Mouse (Mus musculus) heart, postnatal 14 days (tissue): ENCODE data around the gene Slc26a5. TPM values are rescaled to one million over a fixed set of nuclear protein-coding genes. Genes with fewer than 3 reads are reported as not detected.

Experiments
- DNase-seq, 2 experiments: peaks; one replicate each; pipeline ENCODE4 v3.0.0; 2021 to 2022
- intact Hi-C: fragments of 180-260 bp; cut with DNase I; formaldehyde crosslinking; loops from one replicate; pipeline ENCODE4 v1.15.1; 2025
- total RNA-seq, 2 experiments: library from RNA; stranded (reverse); gene quantifications; 2 replicates each; pipeline ENCODE4 v1.2.3; 2021

The Slc26a5 gene
- total RNA-seq, 2 experiments from 2014 or later, result not detected

- intact Hi-C loops, result no loop called here
- DNase-seq, result no peak
Measured at GRCm38 (mm10) chr5:21826370-21826769, 39.0 kb downstream of the Slc26a5 start.

DNA sequence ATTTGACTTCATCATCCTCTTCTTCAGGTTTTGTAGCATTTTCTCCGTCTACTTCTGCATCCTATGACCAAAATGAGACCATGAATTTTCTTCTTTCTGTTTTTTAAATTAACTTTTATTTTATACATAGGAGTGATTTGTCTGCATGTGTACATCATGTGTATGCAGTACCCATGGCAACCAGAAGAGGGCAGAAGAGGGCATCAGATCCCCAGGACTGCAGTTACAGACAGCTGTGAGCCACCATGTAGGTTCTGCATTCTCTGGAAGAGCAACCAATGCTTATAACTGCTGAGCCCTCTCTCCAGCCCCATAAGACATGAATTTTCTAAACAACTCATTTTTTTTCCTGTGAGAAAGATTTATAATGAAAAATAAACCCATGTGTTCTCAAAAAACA is 51.4 kb downstream of the Slc26a5 start:
- peak in 1 of 2 experiments; percentile 33 for DNase-seq
- intact Hi-C loops, result no loop called here

DNA sequence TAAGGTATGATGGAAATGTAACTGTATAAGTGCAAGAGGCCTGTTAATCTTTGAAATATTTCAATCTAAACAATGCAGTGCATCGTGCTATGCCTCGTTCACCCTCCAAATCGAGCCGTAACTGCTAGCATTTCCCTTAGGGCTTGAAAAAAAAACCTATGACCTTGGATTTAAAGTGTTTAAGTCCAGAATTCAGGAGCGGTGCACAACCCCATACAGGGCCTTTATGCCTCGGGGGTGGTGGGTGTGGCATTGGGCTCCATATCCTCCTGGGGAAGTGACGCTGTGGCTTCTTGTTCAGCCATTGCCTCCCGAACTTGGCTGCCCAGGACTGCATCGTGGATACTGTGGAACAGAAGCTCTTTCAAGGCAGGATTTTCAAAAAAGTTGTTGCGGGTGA is 54.5 kb downstream of the Slc26a5 start:
- intact Hi-C loops, result no loop called here
- no peak for DNase-seq

DNA sequence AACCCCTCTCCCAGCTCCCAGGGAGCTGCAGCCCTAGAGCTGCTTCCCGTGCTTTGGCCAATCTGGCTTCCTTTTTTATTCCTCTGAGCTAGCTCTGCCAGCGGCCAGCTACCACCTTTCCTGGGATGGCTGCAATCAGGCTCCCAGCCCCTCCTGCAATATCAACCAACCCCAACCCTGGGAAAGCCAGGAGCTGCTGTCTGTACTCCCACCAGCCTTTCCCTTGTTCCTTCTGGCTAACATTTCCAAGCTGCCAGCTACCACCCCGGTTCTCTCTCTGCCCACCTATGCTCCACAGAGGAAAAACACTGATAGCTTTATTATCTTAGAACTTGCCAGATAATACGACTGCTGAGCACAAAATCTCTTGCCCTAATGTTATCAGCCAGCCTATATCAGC is 60.6 kb downstream of the Slc26a5 start:
- DNase-seq, result no peak
- intact Hi-C loops, result no loop called here

DNA sequence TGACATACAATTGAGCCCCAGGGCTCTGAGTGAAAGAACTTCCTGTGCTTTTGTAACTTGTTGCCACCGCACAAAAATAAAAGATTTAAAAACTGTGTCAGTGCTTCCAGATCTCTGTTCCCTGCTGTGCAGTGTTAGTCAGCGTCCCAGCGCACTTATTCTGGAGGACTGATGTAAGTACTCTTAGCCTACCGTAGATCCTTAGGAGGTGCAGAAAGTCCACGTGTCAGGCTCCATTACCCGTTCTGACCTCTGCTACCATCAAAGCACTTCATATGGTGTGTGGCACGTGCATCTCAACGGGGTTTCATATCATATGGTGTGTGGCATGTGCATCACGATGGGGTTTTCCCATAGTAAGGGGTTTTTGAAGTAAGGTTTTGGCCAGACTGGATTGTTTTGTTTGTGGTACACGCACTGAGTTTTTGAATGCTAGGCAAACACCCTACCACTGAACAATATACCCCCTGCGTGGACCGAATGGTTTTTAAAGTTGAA is 61.7 kb downstream of the Slc26a5 start:
- intact Hi-C loops, result no loop called here
- DNase-seq, result no peak

GRCm38 (mm10) chr5:21802907-21803306 is 62.5 kb downstream of the Slc26a5 start:
- no peak for DNase-seq
- intact Hi-C loops, result no loop called here

DNA sequence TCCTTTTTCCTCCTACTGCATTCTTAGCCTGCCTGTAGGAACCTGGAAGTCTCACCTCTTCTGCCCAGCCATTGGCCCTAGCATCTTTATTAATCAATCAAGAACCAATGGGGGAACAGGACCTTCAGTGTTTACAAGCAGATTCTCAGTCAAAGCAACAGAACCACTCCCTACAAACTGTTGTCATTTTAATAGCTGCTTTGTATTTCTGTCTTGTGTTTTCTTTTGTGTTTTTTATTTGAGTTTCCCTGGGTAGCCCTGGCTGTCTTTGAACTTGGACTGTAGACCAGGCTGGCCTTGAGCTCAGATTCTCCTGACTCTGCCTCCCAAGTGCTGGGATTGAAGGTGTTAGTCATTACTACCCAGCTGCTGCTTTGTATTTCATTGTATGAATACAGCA is 73.2 kb downstream of the Slc26a5 start:
- intact Hi-C loops, result no loop called here
- DNase-seq, result no peak

DNA sequence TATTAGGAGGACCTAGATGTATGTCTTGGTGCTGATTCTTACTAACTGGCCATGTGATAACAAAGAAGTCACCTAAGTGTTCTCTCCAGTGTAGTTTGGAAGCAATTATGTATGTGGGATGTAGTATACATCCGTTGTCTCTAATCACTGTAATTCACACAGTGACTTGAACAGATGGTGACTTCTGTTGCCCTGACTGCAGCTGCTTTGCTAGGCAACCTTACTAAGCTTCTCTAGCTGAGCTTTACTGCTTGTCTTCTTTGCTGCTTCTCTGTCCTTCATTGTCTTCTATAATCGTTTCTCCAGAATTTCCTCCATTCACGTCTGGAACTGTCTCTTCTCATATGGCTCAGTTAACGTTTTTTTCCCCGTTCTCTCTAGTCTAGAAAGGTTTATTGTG is 76.3 kb downstream of the Slc26a5 start:
- no peak for DNase-seq
- intact Hi-C loops, result no loop called here

- intact Hi-C loops, result no loop called here
- no peak for DNase-seq
Measured at GRCm38 (mm10) chr5:21787186-21788105, 78.0 kb downstream of the Slc26a5 start.

GRCm38 (mm10) chr5:21786258-21787185 is 78.9 kb downstream of the Slc26a5 start:
- intact Hi-C loops, result no loop called here
- DNase-seq, result peak; percentile 89 to 96

DNA sequence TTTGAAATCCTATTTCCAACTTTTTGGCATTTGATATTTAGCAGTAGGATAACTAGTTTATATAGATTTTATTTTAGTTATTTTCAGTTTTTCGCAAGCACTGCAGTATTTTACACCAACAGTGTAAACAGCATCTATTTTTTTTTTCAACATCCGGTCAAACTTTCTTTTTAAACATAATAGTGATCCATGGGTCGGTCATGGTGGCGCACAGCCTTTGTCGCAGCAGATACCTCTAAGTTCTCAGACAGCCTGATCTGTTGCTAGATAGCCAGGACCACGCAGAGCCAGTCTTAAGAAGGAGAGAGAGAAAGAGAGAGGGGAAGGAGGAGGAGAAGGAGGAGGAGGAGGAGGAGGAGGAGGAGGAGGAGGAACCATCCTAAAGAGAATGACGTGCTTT is 79.6 kb downstream of the Slc26a5 start:
- intact Hi-C loops, result no loop called here
- DNase-seq, result no peak

DNA sequence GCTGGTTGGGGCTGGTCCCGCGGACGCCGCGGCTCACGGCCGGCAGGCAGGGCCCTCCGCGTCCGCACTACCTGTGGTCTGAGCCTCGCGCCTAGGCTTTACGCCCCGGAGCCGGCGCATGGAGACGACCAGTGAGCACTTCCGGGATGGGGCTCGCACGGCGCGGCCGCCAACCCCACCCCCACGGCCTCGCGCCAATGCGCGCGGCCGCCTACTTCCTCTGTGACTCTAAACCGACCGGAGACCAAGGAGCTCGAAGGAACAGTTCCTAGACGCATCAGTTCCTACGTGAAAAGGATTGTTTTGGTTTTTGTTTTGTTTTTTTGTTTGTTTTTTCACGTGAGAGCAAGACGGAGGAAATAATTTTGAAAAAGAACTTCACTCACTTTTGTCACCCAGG is 80.4 kb downstream of the Slc26a5 start, which contains the start of the genes Dnajc2 and Psmc2:
Gene Dnajc2, minus strand, starts transcription at position 199 of the 400 bp plus-strand sequence.
Gene Psmc2, plus strand, starts transcription at position 231 of the 400 bp plus-strand sequence.
- peak; percentile 91 to 93 for DNase-seq
- intact Hi-C loops, result no loop called here

DNA sequence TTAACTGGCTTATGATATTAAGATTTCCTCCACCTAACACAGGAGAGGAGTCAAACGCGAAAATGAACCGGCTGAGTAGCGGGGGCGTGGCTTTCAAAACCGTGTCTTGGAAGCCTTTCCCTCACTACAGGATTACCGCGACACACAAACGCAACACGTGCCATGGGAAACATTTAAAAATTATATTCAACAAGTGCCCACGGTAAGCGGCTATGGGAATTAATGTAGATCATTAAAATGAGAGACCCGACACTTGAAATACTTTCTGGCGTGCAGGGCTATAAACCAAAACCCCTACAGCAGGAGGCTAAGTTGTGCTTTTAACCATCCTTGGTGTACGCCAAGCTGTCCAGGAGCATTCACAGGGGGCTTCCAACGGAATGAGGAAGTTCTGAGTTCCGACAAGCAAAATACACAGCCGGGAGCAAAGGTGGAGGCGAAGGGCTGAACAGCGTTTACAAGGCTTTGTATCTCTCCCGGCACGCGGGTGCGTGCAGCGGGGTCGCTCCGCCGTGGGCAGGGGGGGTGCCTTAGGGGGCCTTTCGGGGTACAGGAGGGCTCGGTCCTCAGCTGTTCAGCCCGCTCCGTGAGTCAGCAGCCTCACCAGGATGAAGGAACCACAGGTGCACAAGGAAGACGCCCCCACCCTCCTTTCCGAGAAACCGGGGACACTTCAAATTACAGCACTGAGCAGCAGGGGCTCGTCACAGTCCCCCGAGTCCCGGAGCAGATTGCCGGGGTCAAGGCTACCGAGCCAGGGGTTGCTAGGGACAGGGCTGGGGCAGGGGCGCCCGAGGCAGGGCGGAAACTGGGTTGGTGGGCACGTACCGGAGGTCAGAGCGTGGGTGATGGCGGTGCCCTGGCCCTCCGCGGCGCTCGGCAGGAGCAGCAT is 81.0 kb downstream of the Slc26a5 start:
- DNase-seq, result peak in 1 of 2 experiments; percentile 18
- intact Hi-C loops, result no loop called here

DNA sequence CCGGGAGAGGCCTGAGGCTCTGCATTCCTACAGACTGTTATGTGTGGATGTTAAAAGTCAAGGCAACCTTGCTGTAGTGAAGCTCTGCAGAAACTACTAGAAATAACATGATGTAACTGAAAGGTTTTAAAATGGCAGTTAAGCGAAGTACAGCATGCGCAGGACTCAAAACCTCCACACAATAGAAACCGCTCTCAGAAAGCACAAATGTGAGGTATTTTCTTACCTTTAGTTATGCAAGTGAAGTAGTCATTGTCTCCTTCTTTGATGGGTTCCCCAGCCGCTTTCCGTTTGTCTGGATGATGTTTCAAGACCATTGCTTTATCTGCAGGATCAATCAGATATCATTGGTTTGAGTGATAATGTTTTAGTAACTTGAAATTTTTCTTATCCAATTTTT is 88.9 kb downstream of the Slc26a5 start:
- intact Hi-C loops, result no loop called here
- no peak for DNase-seq

GRCm38 (mm10) chr5:21769841-21770240 is 95.6 kb downstream of the Slc26a5 start:
- intact Hi-C loops, result no loop called here
- DNase-seq, result no peak

DNA sequence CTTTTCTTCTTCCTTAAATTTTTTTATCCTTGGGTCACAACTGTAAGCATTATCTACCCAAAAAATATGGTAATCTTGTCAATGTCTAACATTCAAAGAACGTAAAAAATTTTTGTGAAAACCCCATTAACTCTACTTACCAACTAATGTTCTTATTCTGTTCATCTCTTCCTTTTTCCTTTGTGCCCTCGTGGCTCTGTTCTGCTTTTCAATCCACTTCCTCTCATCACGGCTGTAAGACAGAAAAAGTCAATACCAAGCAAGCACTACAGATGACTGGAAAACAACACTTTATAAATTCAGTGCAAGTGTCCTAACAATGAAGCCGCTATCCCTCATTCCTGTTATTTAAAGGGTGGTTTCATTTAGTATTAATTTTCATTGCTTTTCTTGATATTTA is 96.9 kb downstream of the Slc26a5 start:
- DNase-seq, result no peak

More for the DNA sequence above, 96.9 kb downstream of the Slc26a5 start:
- intact Hi-C loops, result no loop called here
